11 mouse cellular contexts compared by ENCODE assay signal in genomic region chr5:124193286-124194112, GRCm38 (mm10). TPM values are rescaled to one million over a fixed set of nuclear protein-coding genes. Genes with fewer than 3 reads are reported as not detected.
DNase-seq lines count a peak whose midpoint lies in the region; ATAC-seq and TF ChIP-seq lines count a peak whose summit lies in the region.
"Had no signal": no experiment of that assay in that cellular context is flagged by ENCODE, and none has a peak within 500 bp of the region (broad histone marks: within the 10 kb centered on the region; RNA-seq: fewer than 3 reads in every experiment).

No protein-coding gene starts in this region.

- peak overlapping the region; percentile 18 for H3K4me2 ChIP-seq in neural tube, embryonic 12.5 days (replicated peaks)
- peak overlapping the region; percentile 28; the same call in 1 of the 2 replicates for H3K4me2 ChIP-seq in neural tube, embryonic 13.5 days
- H3K4me2 ChIP-seq: lung, embryonic 14.5 days had no signal

- WGBS in neural tube, embryonic 12.5 days: 72% methylated on average over 24 of the region's 24 CpGs
- WGBS in neural tube, embryonic 13.5 days: 67% methylated on average over 24 of the region's 24 CpGs

- no peak for ATAC-seq in neural tube, embryonic 12.5 days (ENCODE audit: low FRiP score, low read depth)
- ATAC-seq in neural tube, embryonic 13.5 days (ENCODE audit: low read depth): peak; percentile 62

- intact Hi-C loops in gastrocnemius, adult 2 months (cut with DNase I): loop anchor here (2.0 kb wide), 1 partner anchor 21 kb away; no protein-coding TSS in a partner anchor

- no peak for DNase-seq in gastrocnemius, adult 2 months
- DNase-seq in gastrocnemius, postnatal 10 days: no peak
- DNase-seq in neural tube, embryonic 10.5 days (ENCODE audit: extremely low spot score, low spot score): no peak
- DNase-seq in urinary bladder, postnatal 4 days (ENCODE audit: low spot score in 2 of 2): no peak
- DNase-seq in embryo, embryonic 9.5 days (ENCODE audit: extremely low spot score): no peak
- no peak for DNase-seq in layer of hippocampus, adult 18-20 months (ENCODE audit: low spot score in 2 of 2)
- DNase-seq: lung, embryonic 14.5 days; right cerebral cortex, postnatal 4 days had no signal

- H3K9ac ChIP-seq in neural tube, embryonic 12.5 days: 0 out of 2 replicates have a peak overlapping the region, but pooled peaks have one; percentile 18
- peak overlapping the region; percentile 51; the same call in 1 of the 2 replicates for H3K9ac ChIP-seq in neural tube, embryonic 13.5 days
- H3K9ac ChIP-seq: lung, embryonic 14.5 days had no signal

- H3K36me3 ChIP-seq in neural tube, embryonic 12.5 days: no peaks in the 10 kb centered on the region
- H3K36me3 ChIP-seq in neural tube, embryonic 13.5 days: no peaks in the 10 kb centered on the region

- no peak for TF ChIP-seq CTCF in gastrocnemius, adult 2 months (IDR thresholded peaks at IDR 0.05)

- no peaks in the 10 kb centered on the region for H3K9me3 ChIP-seq in neural tube, embryonic 12.5 days
- H3K9me3 ChIP-seq in neural tube, embryonic 13.5 days: no peaks in the 10 kb centered on the region

- peak overlapping the region; percentile 47; the same call in 1 of the 2 replicates for H3K4me3 ChIP-seq in gastrocnemius, adult 2 months
- H3K4me3 ChIP-seq in neural tube, embryonic 12.5 days: no peak overlapping the region
- no peak overlapping the region for H3K4me3 ChIP-seq in neural tube, embryonic 13.5 days
- H3K4me3 ChIP-seq: myocyte had no signal

- H3K27ac ChIP-seq in gastrocnemius, adult 2 months: peak overlapping the region; percentile 86
- H3K27ac ChIP-seq in neural tube, embryonic 12.5 days: no peak overlapping the region
- H3K27ac ChIP-seq in neural tube, embryonic 13.5 days (replicated peaks): peak overlapping the region; percentile 78

- H3K27me3 ChIP-seq in neural tube, embryonic 12.5 days (replicated peaks): no peaks in the 10 kb centered on the region
- H3K27me3 ChIP-seq in neural tube, embryonic 13.5 days: no peaks in the 10 kb centered on the region

- peaks cover 17% of the 10 kb centered on the region for H3K4me1 ChIP-seq in neural tube, embryonic 12.5 days
- peaks cover 43% of the 10 kb centered on the region for H3K4me1 ChIP-seq in neural tube, embryonic 13.5 days (replicated peaks)

RNA-seq across cellular contexts. Expression of gene Pitpnm2, which starts 56.1 kb away (rescaled TPM):
- 10 to 100 TPM; 18.1 to 28.4 TPM for total RNA-seq in gastrocnemius, adult 2 months (2021)
- total RNA-seq in gastrocnemius, postnatal 10 days (2021): 10 to 100 TPM; 20.8 to 25.4 TPM
- polyA plus RNA-seq in neural tube, embryonic 12.5 days (2016; fragmentation: Nextera tagmentation; extraction: Ambion mirVana): 6.3 and 7.4 TPM in 2 replicates
- 7.9 and 8.4 TPM in 2 replicates for polyA plus RNA-seq in neural tube, embryonic 13.5 days (2015; fragmentation: Nextera tagmentation; extraction: Ambion mirVana)
- 100 to 1,000 TPM; 315 to 325 TPM for total RNA-seq in layer of hippocampus, adult 18-20 months (2021)

Comparison
In these comparisons a context has a peak if more than half of its experiments do, and no peak if none do; other contexts are left out.
1. RNA of gene Pitpnm2, which starts 56.1 kb away (total RNA-seq): 315 to 325 TPM in layer of hippocampus, adult 18-20 months; 18.1 to 28.4 TPM in gastrocnemius, adult 2 months and 20.8 to 25.4 TPM in gastrocnemius, postnatal 10 days; every median in the first group is over 10 times any median in the second.